Mouse (Mus musculus) kidney, postnatal 4 days (tissue): Measurements from ENCODE around the gene Ociad1.

ENCODE experiments used
- DNase-seq, 2 experiments: peaks; one replicate each; pipeline ENCODE4 v3.0.0; 2021; ENCODE audit warnings: mixed read lengths in 2 of 2

Gene Ociad1

DNA sequence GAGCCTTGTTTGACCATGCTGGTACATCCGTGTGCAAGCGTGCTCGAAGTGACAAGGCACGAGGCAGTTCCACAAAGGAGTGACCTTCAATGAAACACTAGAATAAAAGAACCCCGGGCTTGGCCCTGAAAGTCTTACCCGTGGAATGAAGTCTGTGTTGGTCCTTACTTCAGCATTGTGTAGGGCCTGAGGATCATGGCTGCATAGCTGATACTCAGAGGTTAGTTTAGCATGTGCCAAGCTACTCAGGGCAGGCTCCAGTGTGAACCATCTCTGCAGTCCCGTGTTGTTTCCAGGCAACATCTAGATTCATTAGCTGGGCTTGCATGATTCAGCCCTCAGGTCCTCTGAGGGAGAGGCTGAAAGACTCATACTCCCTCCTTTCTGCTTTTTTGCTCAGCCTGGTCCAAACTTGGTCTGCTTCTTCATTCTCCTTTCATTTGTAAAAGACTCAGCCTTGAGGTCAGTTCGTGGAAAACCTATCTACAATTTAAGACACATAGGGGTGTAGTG, 48.2 kb downstream of the Ociad1 start, which contains the start of gene Ociad2:
Gene Ociad2, minus strand, starts transcription at position 306 of the 513 bp plus-strand sequence.
- no peak for DNase-seq

DNA sequence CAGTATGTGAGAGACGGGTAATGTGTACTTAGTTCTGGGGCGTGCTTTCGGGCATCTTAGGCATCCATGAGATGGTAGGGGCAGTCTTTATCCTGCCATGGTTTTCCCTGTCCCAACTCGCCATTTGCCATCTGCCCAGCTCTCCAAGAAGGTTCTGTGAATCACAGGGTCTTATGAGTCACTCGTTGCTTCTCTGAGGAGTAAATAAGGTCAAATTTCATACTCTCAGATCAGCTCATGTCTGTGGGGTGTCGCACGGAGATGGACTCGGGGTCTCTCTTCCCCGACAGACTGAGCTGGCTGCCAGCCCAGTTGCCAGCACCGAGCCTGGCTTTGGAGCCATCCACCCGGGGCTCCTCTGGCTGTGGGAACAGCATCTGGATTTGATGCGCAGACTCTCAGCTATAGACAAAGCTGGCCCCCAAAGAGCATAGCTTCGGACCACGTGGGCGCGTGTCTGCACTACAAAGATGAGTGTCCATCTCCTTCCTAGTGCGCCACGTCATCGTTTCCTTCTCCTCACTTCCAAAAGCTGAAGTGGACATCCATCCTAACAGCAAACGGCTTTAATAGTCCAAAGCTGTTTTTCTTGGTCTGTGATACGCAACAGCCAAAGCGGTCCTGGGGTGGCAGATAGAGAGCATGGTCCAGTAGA, 50.2 kb downstream of the Ociad1 start:
- DNase-seq, result no peak

DNA sequence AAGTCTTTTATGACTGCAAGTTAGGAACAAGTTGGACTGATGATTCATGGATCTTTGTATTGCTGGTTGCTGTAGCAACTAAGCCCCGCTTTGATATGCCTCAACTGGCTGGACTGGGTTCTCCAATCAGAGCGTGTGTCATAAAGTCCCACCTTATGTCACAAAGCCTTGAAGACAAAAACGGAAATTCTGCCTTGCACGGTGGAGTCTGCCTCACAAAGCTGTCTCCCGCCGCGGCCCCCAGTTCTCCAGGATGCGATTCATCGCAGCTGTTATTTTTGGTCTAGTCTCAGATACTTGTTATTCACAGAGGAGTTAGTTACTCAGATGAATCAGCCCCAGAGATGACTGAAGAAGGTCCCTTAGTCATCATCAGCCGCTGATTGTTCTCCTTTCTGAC, 51.7 kb downstream of the Ociad1 start:
- DNase-seq, result peak; percentile 51 to 70

- no peak for DNase-seq
Observed at GRCm38 (mm10) chr5:73345254-73345653, 52.7 kb downstream of the Ociad1 start.

- DNase-seq, result no peak
Observed at GRCm38 (mm10) chr5:73349514-73349913, 56.9 kb downstream of the Ociad1 start.

GRCm38 (mm10) chr5:73351796-73352195, 59.2 kb downstream of the Ociad1 start:
- no peak for DNase-seq

- DNase-seq, result no peak
Observed at GRCm38 (mm10) chr5:73353519-73353918, 60.9 kb downstream of the Ociad1 start.

- no peak for DNase-seq
Observed at GRCm38 (mm10) chr5:73353978-73354377, 61.4 kb downstream of the Ociad1 start.

DNA sequence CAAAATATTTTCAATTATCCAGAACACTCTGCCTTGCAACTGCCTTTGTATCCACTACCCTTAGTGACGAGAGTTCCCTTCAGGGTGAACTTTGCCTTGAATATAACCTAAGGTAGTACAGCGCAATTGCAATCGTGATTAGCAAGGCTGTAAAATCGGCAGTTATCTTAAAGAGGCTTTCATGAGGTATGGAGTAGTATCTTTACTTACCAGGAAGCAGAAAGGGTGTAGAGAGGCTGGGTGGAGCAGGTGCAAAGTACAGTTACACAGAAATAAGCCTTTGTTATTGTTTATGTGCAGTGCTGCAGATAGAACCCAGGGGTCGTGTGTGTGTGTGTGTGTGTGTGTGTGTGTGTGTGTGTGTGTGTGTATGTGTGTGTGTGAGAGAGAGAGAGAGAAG, 62.8 kb downstream of the Ociad1 start:
- DNase-seq, result no peak

DNA sequence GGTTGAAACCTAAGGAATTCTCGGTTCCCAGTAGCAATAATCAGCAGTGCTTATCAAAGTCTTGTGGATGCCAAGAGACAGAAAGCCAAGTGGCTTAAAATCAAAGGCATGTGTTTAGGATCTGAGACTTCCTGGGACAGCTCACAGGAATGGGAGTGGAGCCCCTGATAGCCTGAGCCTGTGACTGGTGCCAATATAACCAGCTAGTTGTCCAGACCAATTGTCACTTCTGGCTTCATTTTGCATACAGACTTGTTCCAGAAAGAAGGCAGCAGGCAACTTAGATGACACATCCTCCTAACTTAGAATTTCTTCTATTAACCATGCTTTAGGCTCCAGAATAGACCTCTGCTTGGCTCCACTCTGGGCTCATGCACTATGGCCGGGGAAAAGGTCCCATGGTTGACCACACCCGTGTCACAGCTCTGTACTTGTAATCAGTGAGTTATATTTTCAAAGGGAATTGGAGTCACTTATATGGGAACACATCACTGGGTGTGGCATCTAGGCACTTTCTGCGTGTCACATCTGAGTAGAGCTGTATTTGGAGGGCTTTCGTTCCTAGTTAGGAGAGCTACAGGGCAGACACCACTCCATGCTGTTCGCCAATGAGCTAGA, 66.7 kb downstream of the Ociad1 start:
- no peak for DNase-seq

DNA sequence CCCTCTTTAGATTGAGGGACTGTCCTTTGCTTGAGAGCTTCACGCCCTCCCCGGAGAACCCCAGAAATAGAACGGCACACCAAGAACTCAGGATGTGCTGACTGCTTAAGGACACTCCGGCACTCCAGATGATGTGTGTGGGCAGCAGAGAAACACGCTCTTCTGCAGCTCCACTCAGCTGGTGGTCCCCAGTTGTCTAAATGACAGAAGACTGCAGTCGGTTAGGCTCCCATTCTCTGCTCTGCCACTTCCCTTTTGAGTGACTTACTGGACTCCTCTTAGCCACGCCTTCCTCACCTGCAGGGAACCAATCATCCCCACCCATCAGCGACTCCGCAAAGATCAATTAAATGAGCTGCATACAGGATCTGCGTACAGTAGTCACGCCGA, 67.2 kb downstream of the Ociad1 start:
- no peak for DNase-seq

GRCm38 (mm10) chr5:73360240-73360639, 67.7 kb downstream of the Ociad1 start:
- DNase-seq, result no peak

DNA sequence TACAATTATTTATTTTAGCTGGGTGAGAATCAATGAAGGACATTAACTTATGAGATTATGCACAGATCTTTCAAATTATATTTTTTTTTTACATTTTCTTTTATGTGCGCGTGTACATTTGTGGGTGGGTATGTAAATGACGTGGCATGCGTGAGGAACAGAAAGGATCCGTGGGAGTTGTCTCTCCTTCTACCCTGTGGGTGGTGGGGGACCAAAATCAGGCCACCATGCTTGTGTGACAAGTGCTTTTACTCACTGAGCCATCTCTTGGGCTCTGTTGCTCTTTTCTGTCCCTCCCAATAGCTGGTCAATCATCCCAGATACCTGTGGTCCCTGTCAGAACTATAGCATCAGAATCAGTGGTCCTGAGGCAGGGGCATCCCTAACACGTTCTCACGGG, 69.8 kb downstream of the Ociad1 start:
- no peak for DNase-seq

GRCm38 (mm10) chr5:73362791-73363190, 70.2 kb downstream of the Ociad1 start:
- DNase-seq, result peak; percentile 42 to 47
